Mouse (Mus musculus) Patski (cell line): ENCODE measurements around the gene Rgs9. TPM values are rescaled to one million over a fixed set of nuclear protein-coding genes. Genes with fewer than 3 reads are reported as not detected.
A peak's percentile ranks its signal among the peaks of the same experiment; 100 is the strongest.

Experiments used
- ATAC-seq: fragments of 100-300 bp; one replicate; pipeline ENCODE4 v1.8.0; 2021
- CTCF ChIA-PET: fragments of 350-600 bp; sonication (Branson Sonifier 250); formaldehyde crosslinking; loops from one replicate; lab custom pipeline; 2022; ENCODE audit warnings: inconsistent platforms; lab: Charles Lee
- POLR2A ChIA-PET: fragments of 350-600 bp; sonication (Branson Sonifier 250); formaldehyde crosslinking; loops from one replicate; lab custom pipeline; 2022; ENCODE audit warnings: antibody characterized with exemption, inconsistent platforms; lab: Charles Lee
- DNase-seq: peaks from one replicate; pipeline ENCODE4 v3.0.0-alpha.2; 2011; ENCODE audit warnings: low read depth, low spot score
- H3K27me3 ChIP-seq: fragments of 371-371 bp; one replicate; pipeline ENCODE4 v1.5.1; 2021
- CTCF ChIP-seq: fragments of 100-300 bp; IDR thresholded peaks from one replicate; pipeline ENCODE4 v1.5.1; 2021
- in situ Hi-C: fragments of 300-500 bp; cut with MboI; formaldehyde crosslinking; loops from 3 replicates; pipeline ENCODE4 v1.11.1; 2018; ENCODE audit warnings: low pct_unique_long_range_greater_than_20kb, mixed read lengths
- polyA plus RNA-seq: library from polyadenylated mRNA; unstranded; gene quantifications from one replicate; pipeline ENCODE4 v1.2.3, GENCODE M21; 2021

Rgs9 gene
- polyA plus RNA-seq, 1 experiment from 2014 or later, result 3.3 TPM

DNA sequence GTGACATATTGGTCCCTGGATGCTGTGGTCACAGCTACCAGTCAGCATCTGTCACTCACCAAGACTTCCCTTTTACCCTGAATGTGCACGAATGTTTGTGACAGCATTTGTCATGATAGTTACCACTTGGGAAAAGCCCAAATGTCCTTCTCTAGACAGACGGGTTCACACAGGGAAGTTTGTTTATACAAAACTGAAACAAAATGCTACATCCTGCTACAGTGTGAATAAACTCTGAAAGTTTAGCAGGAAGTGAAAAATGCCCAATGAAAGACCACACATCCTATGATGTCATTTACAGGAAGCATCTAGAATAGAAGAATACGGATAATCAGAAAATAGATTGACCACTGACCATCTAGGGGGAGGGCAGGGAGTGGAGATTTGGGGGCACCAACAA, 51.0 kb downstream of the Rgs9 start:
- peaks cover 7% of the 10 kb centered on the region for H3K27me3 ChIP-seq
- DNase-seq (no peak), ATAC-seq (no peak)
- POLR2A ChIA-PET, result no interaction called here
- TF ChIP-seq CTCF, result no peak
- in situ Hi-C loops, result loop anchor here (5.0 to 25.0 kb wide), 3 partner anchors 200 to 615 kb away; no protein-coding TSS in a partner anchor
- CTCF ChIA-PET, result no interaction called here

GRCm38 (mm10) chr11:109244635-109245360, 53.1 kb downstream of the Rgs9 start:
- DNase-seq (no peak), ATAC-seq (peak; percentile 77)
- CTCF ChIA-PET, result interaction anchor here (0.7 to 2.4 kb wide), 11 partner anchors 9 to 616 kb away, joined by 3 to 9 read pairs (median 4); no protein-coding TSS in a partner anchor
- POLR2A ChIA-PET, result interaction anchor here (0.6 kb wide), 1 partner anchor 205 kb away, joined by 3 read pairs; no protein-coding TSS in a partner anchor
- peaks cover 3% of the 10 kb centered on the region for H3K27me3 ChIP-seq
- in situ Hi-C loops, result loop anchor here (5.0 to 25.0 kb wide), 3 partner anchors 203 to 618 kb away; no protein-coding TSS in a partner anchor
- peak; percentile 91 for TF ChIP-seq CTCF

- in situ Hi-C loops, result loop anchor here (25.0 kb wide), 1 partner anchor 622 kb away; no protein-coding TSS in a partner anchor
- peaks cover 7% of the 10 kb centered on the region for H3K27me3 ChIP-seq
- DNase-seq (peak; percentile 12), ATAC-seq (no peak)
- no peak for TF ChIP-seq CTCF
- ChIA-PET POLR2A (interaction anchor here (0.7 kb wide), 1 partner anchor 53 kb away, joined by 4 read pairs; no protein-coding TSS in a partner anchor), CTCF (no interaction called here)
These were observed 57.8 kb downstream of the Rgs9 start for GRCm38 (mm10) chr11:109240126-109240525.

GRCm38 (mm10) chr11:109238671-109239070, 59.3 kb downstream of the Rgs9 start:
- ChIA-PET POLR2A (no interaction called here), CTCF (no interaction called here)
- peaks cover 10% of the 10 kb centered on the region for H3K27me3 ChIP-seq
- no peak for TF ChIP-seq CTCF
- in situ Hi-C loops, result loop anchor here (25.0 kb wide), 1 partner anchor 624 kb away; no protein-coding TSS in a partner anchor
- no peak for ATAC-seq
- no peak for DNase-seq

DNA sequence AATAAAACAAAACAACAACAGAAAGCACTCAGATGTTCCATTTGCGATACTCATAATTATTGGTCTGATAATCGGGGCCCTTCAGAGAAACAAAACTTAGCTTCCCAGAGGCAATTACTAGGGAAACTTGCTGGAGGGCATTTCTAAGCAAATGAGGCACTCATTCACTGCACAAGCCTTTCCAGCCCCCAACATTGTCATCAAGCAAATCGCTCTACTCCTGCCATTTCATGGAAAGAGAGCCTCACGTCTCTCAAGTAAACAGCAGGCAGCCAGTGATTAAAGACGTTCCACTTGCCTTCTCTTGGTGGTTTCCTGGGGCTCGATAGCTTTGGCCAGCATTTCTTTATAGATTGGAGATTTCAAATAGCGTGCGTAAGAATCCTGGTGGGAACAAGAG, 60.1 kb downstream of the Rgs9 start:
- ATAC-seq (no peak), DNase-seq (no peak)
- in situ Hi-C loops, result loop anchor here (25.0 kb wide), 1 partner anchor 625 kb away; no protein-coding TSS in a partner anchor
- ChIA-PET POLR2A (interaction anchor here (0.6 kb wide), 1 partner anchor 421 kb away, joined by 4 read pairs; no protein-coding TSS in a partner anchor), CTCF (no interaction called here)
- peaks cover 14% of the 10 kb centered on the region for H3K27me3 ChIP-seq
- TF ChIP-seq CTCF, result no peak

DNA sequence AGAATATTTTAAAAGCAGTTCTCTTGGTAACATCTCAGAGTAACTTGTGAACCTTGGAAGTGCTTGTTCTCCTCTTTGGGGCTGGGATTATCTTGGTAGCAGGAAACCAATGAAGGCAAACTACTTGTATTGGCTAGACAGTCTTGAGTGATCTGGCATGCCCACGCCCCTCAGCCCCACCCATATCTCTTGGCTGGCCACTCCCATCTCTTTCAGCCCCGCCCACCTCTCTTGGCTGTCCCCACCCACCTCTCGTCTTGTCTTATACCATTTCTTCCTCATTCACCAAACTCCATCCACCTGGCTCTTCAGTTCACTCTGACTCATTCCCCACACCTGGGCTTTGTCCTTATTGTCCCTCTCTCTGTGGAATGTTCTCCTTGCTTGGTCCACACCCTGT, 64.3 kb downstream of the Rgs9 start:
- DNase-seq, result no peak
- in situ Hi-C loops, result loop anchor here (25.0 kb wide), 1 partner anchor 629 kb away; no protein-coding TSS in a partner anchor
- ChIA-PET POLR2A (no interaction called here), CTCF (no interaction called here)
- ATAC-seq, result no peak
- no peak for TF ChIP-seq CTCF
- peaks cover 20% of the 10 kb centered on the region for H3K27me3 ChIP-seq

DNA sequence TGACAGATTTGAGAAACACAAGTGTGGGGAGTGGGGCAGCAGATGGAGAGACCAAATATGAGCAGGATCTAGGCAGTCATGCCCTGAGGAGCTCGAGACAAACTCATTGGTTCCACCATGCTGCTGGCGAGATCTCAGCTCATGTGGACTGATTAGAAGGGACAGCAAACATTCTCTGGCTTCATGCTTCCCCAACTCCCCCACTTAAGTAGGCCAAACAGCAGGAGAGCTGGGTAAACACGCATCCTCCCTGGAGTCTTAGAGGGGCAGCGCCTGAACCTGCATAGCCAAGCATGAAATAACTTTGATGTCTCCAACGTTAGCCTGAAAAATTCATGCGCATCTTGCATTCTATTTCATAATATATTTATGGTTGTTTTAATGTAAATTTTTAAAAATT, 65.1 kb downstream of the Rgs9 start:
- in situ Hi-C loops, result loop anchor here (25.0 kb wide), 1 partner anchor 629 kb away; no protein-coding TSS in a partner anchor
- POLR2A ChIA-PET, result no interaction called here

DNA sequence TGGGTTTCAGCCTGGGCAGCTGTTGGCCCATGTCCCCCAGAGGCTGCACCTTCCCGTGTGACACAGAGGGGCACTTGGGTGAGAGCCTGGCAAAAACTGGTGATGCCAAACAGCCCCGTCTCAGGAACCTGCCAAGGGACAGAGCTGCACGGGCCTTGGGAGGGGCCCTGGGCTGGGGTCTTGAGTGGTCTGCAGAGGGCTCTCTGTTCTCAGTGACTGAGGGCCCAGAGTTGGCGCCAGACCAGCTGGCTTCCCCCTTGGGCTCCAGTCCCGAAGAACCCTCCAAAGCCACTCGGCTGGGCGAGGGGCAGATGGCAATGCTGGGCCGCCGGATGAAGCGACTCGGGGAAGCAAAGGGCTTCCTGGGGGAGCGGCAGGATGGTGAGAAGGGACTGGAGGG, 70.8 kb downstream of the Rgs9 start:
- in situ Hi-C loops, result loop anchor here (25.0 kb wide), 1 partner anchor 635 kb away; no protein-coding TSS in a partner anchor
- ATAC-seq, result no peak
- no peak for TF ChIP-seq CTCF
- CTCF ChIA-PET, result no interaction called here
- no peak for DNase-seq
- POLR2A ChIA-PET, result no interaction called here
- peaks cover 17% of the 10 kb centered on the region for H3K27me3 ChIP-seq

More for the DNA sequence above, 65.1 kb downstream of the Rgs9 start:
- DNase-seq (no peak), ATAC-seq (no peak)
- CTCF ChIA-PET, result no interaction called here
- no peak for TF ChIP-seq CTCF
- peaks cover 20% of the 10 kb centered on the region for H3K27me3 ChIP-seq

GRCm38 (mm10) chr11:109221209-109222007, 76.5 kb downstream of the Rgs9 start:
- TF ChIP-seq CTCF, result no peak
- ChIA-PET POLR2A (no interaction called here), CTCF (no interaction called here)
- H3K27me3 ChIP-seq, result peaks cover 12% of the 10 kb centered on the region
- no peak for ATAC-seq
- no peak for DNase-seq
- in situ Hi-C loops, result no loop called here

- no peak for ATAC-seq
- DNase-seq, result no peak
- ChIA-PET CTCF (no interaction called here), POLR2A (no interaction called here)
- in situ Hi-C loops, result no loop called here
- no peak for TF ChIP-seq CTCF
- H3K27me3 ChIP-seq, result peaks cover 10% of the 10 kb centered on the region
These were observed 79.1 kb downstream of the Rgs9 start for GRCm38 (mm10) chr11:109218722-109219430.
